14 mouse cellular contexts compared by ENCODE assay signal in genomic region chr1:80703279-80703678, GRCm38 (mm10).
"Had no signal": no experiment of that assay in that cellular context is flagged by ENCODE, and none has a peak within 500 bp of the region (broad histone marks: within the 10 kb centered on the region; RNA-seq: fewer than 3 reads in every experiment).

No protein-coding gene starts in this region.

- H3K36me3 ChIP-seq: limb, embryonic 10.5 days; liver, embryonic 15.5 days; midbrain, embryonic 15.5 days; neural tube, embryonic 15.5 days had no signal

- H3K9me3 ChIP-seq: limb, embryonic 10.5 days; liver, embryonic 15.5 days; megakaryocyte, embryonic 14.5 days; midbrain, embryonic 15.5 days; neural tube, embryonic 15.5 days had no signal

- ATAC-seq: midbrain, embryonic 15.5 days had no signal

- H3K4me3 ChIP-seq: left cerebral cortex, adult 2 months; limb, embryonic 10.5 days; liver, embryonic 15.5 days; megakaryocyte, embryonic 14.5 days; midbrain, embryonic 15.5 days; neural tube, embryonic 15.5 days had no signal

- DNase-seq: kidney, adult 11 months; kidney, adult 9 months; kidney, postnatal 36 days; lung, embryonic 14.5 days; lung, postnatal 10 days; lung, postnatal 4 days; thymus, postnatal 36 days had no signal

- H3K4me1 ChIP-seq: limb, embryonic 10.5 days; liver, embryonic 15.5 days; midbrain, embryonic 15.5 days; neural tube, embryonic 15.5 days had no signal

- H3K27me3 ChIP-seq: liver, embryonic 15.5 days; megakaryocyte, embryonic 14.5 days; midbrain, embryonic 15.5 days; neural tube, embryonic 15.5 days had no signal

- H3K27ac ChIP-seq: kidney, postnatal 0 days; left cerebral cortex, adult 2 months; limb, embryonic 10.5 days; liver, embryonic 15.5 days; midbrain, embryonic 15.5 days; neural tube, embryonic 15.5 days had no signal
